Mouse (Mus musculus) brain, embryonic 14.5 days (tissue): ENCODE results near the gene Erich3.

Source experiments
- CTCF ChIP-seq: fragments of 200-500 bp; IDR thresholded peaks from 2 replicates; pipeline ENCODE4 v1.5.1; 2012; ENCODE audit warnings: inconsistent platforms, mild to moderate bottlenecking, moderate library complexity, borderline replicate concordance; ENCODE audit not compliant: insufficient read depth, insufficient read length; ENCODE audit errors: extremely low read depth
- POLR2A ChIP-seq: fragments of 200-500 bp; IDR thresholded peaks from 2 replicates; pipeline ENCODE4 v1.6.1; 2012; ENCODE audit warnings: mild to moderate bottlenecking, inconsistent platforms, borderline replicate concordance; ENCODE audit not compliant: poor library complexity, insufficient read depth, insufficient read length, severe bottlenecking; ENCODE audit errors: extremely low read depth

DNA sequence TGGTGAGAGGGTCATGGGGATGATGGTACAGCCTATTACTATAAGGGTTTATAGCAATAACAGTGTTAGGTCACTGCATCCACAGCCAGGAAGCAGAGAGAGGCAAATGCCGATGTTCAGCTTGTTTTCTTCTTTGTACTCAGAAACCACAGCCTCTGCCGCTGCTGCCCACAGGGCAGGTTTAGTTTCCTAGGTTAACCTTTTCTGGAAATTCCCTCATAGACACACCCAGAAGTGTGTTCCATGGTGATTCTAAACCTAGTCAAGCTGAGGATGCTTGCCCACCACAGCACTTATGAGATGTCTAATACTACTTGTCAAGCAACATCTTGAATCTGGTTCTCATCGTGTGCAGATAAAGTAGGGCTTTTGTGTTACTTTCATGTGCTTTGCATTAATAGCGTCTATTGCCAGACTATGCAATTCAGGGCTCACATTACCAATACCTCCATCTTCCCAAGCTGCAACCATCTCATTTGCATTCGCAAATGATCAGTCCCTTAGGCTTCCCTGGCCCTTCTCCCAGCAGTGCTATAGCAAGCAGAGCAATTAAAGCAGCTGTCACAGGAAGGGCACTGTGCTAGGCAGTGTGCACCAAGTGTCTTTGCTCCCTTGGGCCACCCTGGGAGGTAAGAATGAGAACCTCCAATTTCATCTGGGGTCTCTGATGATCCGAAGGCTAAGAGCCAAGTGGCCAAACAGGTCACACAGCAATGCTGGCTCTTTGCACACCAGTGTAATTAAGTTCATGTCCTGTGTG, 115.4 kb downstream of the Erich3 start:
- TF ChIP-seq POLR2A (no peak), CTCF (no peak)
